Mouse (Mus musculus): ENCODE results near the gene Pex10. TPM values are rescaled to one million over a fixed set of nuclear protein-coding genes. Genes with fewer than 3 reads are reported as not detected.

The Pex10 gene
- total and polyA plus RNA-seq, 3 experiments = 9.2 to 21.9 (median 15.6) TPM

DNA sequence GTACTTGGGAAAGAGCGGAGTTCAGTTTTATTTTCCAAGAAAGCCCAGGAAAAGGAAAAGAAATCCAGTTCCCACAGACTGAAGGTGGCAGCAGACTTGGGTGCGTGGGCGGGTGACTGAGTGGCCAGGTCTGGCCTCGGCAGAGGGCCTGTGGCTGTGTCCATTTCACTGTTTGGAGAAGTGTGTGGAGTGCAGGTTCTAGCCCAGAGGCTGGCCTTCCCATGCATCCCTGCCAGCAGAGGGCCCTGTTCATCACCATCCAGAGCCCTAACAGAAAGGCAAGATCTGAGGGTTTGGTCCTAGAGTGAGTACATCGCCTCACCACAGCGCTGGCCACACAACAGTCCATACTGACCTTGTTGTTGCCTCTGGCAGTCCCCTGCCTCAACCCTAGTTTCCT is 2.4 kb downstream of the Pex10 start:
- Histone ChIP-seq H3K4me2 (ENCODE audit: insufficient read depth, low read depth, poor library complexity, severe bottlenecking) (no peak overlapping the region), H3K9me3 (replicated peaks; ENCODE audit: low read length) (no peaks in the 10 kb centered on the region), H3K4me3 (replicated peaks in 1 of 3; ENCODE audit: low read depth in 2 of 3, low read length in 2 of 3, poor library complexity in 1 of 3) (no peak overlapping the region), H3K4me1 (ENCODE audit: control insufficient read depth in 1 of 2, insufficient read depth in 2 of 2) (peaks cover 0 to 21% of the 10 kb centered on the region in 2 experiments; a peak in 2 of 4 replicates), H3K27me3 (replicated peaks) (peaks cover under 1% of the 10 kb centered on the region), H3K27ac (ENCODE audit: insufficient read depth, low read depth) (no peak overlapping the region), H3K79me2 (replicated peaks; ENCODE audit: control insufficient read depth, extremely low read depth, insufficient read depth, poor library complexity, severe bottlenecking) (0 out of 2 replicates have a peak, but pooled peaks cover 3% of the 10 kb centered on the region), H3K36me3 (replicated peaks in 1 of 2; ENCODE audit: control insufficient read depth in 1 of 2, insufficient read depth in 1 of 2, low read length in 1 of 2) (peaks cover 51 to 58% of the 10 kb centered on the region in 2 experiments), H3K9ac (ENCODE audit: insufficient read depth, low read depth) (no peak overlapping the region)
- dilution Hi-C loops (cut with MboI; ENCODE audit: extremely low pct_ligation_motif_present, extremely low pct_unique_long_range_greater_than_20kb, low sequenced_read_pairs) (no loop called here), in situ Hi-C loops (cut with MboI; ENCODE audit: low pct_ligation_motif_present, low pct_unique_long_range_greater_than_20kb, low sequenced_read_pairs) (loop anchor here (5.0 kb wide), 2 partner anchors 122 to 192 kb away; no protein-coding TSS in a partner anchor)
- TF ChIP-seq CHD2 (IDR thresholded peaks at IDR 0.05; ENCODE audit: low read length) = no peak
- TF ChIP-seq NRF1 (IDR thresholded peaks at IDR 0.05; ENCODE audit: low read depth, low read length) = no peak
- no peak for TF ChIP-seq KAT2A (IDR thresholded peaks at IDR 0.05; ENCODE audit: insufficient replicate concordance, low read length)
- peak; percentile 59 for TF ChIP-seq SMC3 (IDR thresholded peaks at IDR 0.05; ENCODE audit: low read depth, low read length)
- TF ChIP-seq RAD21 (IDR thresholded peaks at IDR 0.05; ENCODE audit: low read depth, low read length) = peak; percentile 34
- no peak for TF ChIP-seq ZMIZ1 (IDR thresholded peaks at IDR 0.05; ENCODE audit: low read depth, low read length)
- TF ChIP-seq CTCF (conservative IDR thresholded peaks at IDR 0.05 in 1 of 2, IDR thresholded peaks at IDR 0.05 in 1 of 2; ENCODE audit: low read depth in 2 of 2, low read length in 2 of 2) = peak in 1 of 2 experiments; percentile 59; a peak in 2 of 4 replicates
- peak; percentile 39 for DNase-seq (ENCODE audit: extremely low read depth)

DNA sequence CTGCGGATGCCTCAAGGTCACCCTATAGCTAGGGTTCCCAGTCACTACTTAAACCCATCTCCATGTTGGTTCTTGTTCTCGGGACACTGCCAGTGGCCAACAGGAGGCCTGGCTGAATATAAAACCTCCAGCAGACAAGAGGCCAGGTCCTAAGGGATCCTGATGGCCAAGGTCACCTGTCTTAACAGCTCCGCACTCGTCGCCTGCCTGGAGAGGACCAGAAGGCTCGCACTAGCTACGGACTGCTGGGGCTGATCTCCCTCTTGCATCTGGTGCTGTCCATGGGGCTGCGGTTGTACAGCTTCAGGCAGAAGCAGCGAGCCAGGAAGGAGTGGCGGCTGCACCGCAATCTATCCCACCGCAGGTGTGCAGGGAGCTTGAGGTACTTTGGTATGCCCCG is 3.4 kb downstream of the Pex10 start:
- Histone ChIP-seq H3K27me3 (replicated peaks) (no peaks in the 10 kb centered on the region), H3K4me3 (replicated peaks in 1 of 3; ENCODE audit: low read depth in 2 of 3, low read length in 2 of 3, poor library complexity in 1 of 3) (no peak overlapping the region), H3K79me2 (replicated peaks; ENCODE audit: control insufficient read depth, extremely low read depth, insufficient read depth, poor library complexity, severe bottlenecking) (0 out of 2 replicates have a peak, but pooled peaks cover 3% of the 10 kb centered on the region), H3K27ac (ENCODE audit: insufficient read depth, low read depth) (no peak overlapping the region), H3K9me3 (replicated peaks; ENCODE audit: low read length) (no peaks in the 10 kb centered on the region), H3K9ac (ENCODE audit: insufficient read depth, low read depth) (no peak overlapping the region), H3K4me1 (ENCODE audit: control insufficient read depth in 1 of 2, insufficient read depth in 2 of 2) (peaks cover 0 to 18% of the 10 kb centered on the region in 2 experiments; a peak in 2 of 4 replicates), H3K36me3 (replicated peaks in 1 of 2; ENCODE audit: control insufficient read depth in 1 of 2, insufficient read depth in 1 of 2, low read length in 1 of 2) (peaks cover 59 to 68% of the 10 kb centered on the region in 2 experiments), H3K4me2 (ENCODE audit: insufficient read depth, low read depth, poor library complexity, severe bottlenecking) (no peak overlapping the region)
- in situ Hi-C loops (cut with MboI; ENCODE audit: low pct_ligation_motif_present, low pct_unique_long_range_greater_than_20kb, low sequenced_read_pairs) (no loop called here), dilution Hi-C loops (cut with MboI; ENCODE audit: extremely low pct_ligation_motif_present, extremely low pct_unique_long_range_greater_than_20kb, low sequenced_read_pairs) (no loop called here)
- DNase-seq (ENCODE audit: extremely low read depth) = no peak
- TF ChIP-seq JUN (IDR thresholded peaks at IDR 0.05; ENCODE audit: insufficient read depth, low read depth, low read length) (no peak), EP300 (IDR thresholded peaks at IDR 0.05; ENCODE audit: low read length) (no peak), POLR2AphosphoS2 (IDR thresholded peaks at IDR 0.05; ENCODE audit: low read depth, low read length) (no peak), BHLHE40 (IDR thresholded peaks at IDR 0.05; ENCODE audit: low read depth, low read length) (no peak), PAX5 (IDR thresholded peaks at IDR 0.05; ENCODE audit: low read length) (no peak), UBTF (IDR thresholded peaks at IDR 0.05; ENCODE audit: low read depth, low read length) (no peak), CTCF (conservative IDR thresholded peaks at IDR 0.05 in 1 of 2, IDR thresholded peaks at IDR 0.05 in 1 of 2; ENCODE audit: low read depth in 2 of 2, low read length in 2 of 2) (no peak), ZMIZ1 (IDR thresholded peaks at IDR 0.05; ENCODE audit: low read depth, low read length) (no peak), USF1 (IDR thresholded peaks at IDR 0.05; ENCODE audit: low read depth, low read length) (no peak), ELF1 (IDR thresholded peaks at IDR 0.05; ENCODE audit: low read depth, low read length) (no peak), CHD1 (IDR thresholded peaks at IDR 0.05; ENCODE audit: low read depth, low read length) (no peak), KAT2A (IDR thresholded peaks at IDR 0.05; ENCODE audit: insufficient replicate concordance, low read length) (no peak), USF2 (conservative IDR thresholded peaks at IDR 0.05; ENCODE audit: low read depth, low read length) (no peak), JUND (conservative IDR thresholded peaks at IDR 0.05; ENCODE audit: low read depth, low read length) (no peak), TBP (conservative IDR thresholded peaks at IDR 0.05; ENCODE audit: low read depth, low read length) (no peak), MAX (IDR thresholded peaks at IDR 0.05; ENCODE audit: low read length) (no peak), ZNF384 (IDR thresholded peaks at IDR 0.05; ENCODE audit: low read depth, low read length) (no peak), MAZ (IDR thresholded peaks at IDR 0.05; ENCODE audit: low read depth, low read length) (no peak), POLR2A (IDR thresholded peaks at IDR 0.05; ENCODE audit: low read depth, low read length) (no peak), NRF1 (IDR thresholded peaks at IDR 0.05; ENCODE audit: low read depth, low read length) (no peak)
